Mouse (Mus musculus) heart, postnatal 10 days (tissue): ENCODE measurements at regions not wholly inside any gene's neighbourhood (a gene's known extent, or its start where the extent isn't known, plus 50 kb on each side); places are given as distances from the start of the nearest gene placed in this dataset.

ENCODE experiments used
- DNase-seq, 2 experiments: peaks; one replicate each; pipeline ENCODE4 v3.0.0; 2021
- intact Hi-C: fragments of 180-260 bp; cut with DNase I; formaldehyde crosslinking; loops from one replicate; pipeline ENCODE4 v1.15.1; 2025

DNA sequence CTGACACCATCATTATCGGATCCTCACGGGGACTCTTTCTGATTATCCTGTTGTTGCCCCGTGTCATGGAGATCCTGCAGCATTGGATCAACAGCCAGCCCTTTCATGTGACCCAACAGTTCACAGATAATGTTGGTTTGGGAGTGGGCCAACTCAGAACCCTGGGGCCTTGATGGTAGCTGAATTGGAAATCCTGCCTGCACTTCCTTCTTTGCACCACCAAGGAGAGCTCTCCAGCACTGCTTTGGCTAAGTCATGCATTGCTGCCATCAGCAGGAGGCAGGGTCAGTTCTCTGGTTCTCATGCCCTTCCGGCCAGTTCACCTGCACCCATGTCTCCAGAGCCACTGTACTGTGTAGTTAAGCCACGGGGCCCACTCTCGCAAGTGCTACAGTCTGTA, 225.6 kb downstream of the Fam173b start:
- DNase-seq = peak; percentile 6 to 12
- intact Hi-C loops = no loop called here

DNA sequence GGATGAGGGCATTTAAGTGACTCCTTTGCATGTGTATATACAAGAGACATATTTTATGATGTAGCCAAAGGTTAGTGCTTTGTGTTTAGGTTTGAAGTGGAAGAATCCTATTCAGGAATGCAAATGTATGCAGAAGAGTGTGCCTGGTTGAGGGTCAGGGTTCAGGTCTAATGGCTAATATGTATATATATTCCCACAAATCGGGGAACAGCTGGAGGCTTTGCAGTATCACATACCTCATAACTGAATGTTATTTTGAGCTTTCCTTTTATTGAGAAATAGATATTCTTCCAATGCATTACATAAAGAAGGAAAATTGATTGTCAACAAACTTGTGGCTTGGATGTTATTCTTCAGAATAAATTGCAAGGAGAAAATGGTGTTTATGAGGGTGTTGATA, 239.9 kb downstream of the Fam173b start:
- no peak for DNase-seq
- intact Hi-C loops = no loop called here

DNA sequence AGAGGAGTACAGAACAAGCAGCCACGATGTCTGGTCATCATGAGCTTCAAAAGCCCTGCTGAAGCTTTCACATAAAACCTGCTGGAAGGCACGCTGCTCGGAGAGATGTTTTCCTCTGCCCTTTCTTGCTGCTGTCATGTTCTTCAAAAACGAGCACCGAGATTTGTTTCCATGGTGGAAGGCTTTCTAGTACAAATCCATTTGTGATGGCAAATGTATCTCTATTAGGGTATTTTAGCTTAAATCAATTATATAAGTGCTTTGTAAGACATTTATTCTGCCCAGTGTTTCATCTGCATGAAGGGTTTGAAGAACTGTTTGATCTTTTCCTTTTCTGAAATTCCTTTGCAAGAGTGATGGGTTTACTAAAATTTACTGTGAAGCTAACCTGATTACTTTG, 253.1 kb downstream of the Fam173b start:
- intact Hi-C loops = no loop called here
- DNase-seq = no peak

DNA sequence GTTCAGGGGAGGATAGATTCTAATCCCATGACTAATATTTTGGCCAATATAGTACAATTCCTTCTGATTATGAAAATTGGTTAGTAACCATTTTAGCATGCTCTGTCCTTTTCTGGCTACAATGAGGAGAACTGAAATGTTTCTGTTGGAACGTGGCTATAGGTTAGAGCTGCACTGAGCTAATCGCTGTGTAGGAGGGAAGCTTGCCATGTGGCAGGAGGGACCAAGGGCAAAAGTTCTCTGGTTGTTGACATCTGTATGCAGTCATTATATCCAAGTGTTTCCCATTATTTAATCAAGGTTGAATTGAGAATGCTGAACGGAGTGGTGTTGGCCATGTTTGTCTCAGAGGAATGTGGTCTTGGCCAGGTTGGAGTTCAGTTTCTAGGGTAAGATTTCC, 253.5 kb downstream of the Fam173b start:
- intact Hi-C loops = no loop called here
- DNase-seq = no peak

DNA sequence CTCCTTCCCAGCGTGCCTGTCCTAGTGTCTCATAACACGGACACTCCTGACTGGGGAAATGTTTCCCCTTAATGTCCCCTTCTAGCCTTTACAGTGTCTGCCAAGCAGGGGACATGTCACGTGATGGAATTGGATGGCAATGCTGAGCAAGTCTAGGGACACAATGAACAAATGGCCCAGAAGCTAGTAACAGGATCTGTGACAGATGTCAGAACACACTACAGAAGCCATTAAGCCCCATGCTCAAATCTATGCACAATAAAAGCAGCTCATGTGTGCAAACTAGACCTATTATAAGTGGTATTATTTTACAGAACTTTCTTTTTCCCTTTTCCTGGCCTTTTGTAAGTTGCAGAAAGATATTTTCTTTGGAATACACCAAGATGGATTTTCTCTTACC, 267.4 kb downstream of the Fam173b start:
- intact Hi-C loops = no loop called here
- no peak for DNase-seq

DNA sequence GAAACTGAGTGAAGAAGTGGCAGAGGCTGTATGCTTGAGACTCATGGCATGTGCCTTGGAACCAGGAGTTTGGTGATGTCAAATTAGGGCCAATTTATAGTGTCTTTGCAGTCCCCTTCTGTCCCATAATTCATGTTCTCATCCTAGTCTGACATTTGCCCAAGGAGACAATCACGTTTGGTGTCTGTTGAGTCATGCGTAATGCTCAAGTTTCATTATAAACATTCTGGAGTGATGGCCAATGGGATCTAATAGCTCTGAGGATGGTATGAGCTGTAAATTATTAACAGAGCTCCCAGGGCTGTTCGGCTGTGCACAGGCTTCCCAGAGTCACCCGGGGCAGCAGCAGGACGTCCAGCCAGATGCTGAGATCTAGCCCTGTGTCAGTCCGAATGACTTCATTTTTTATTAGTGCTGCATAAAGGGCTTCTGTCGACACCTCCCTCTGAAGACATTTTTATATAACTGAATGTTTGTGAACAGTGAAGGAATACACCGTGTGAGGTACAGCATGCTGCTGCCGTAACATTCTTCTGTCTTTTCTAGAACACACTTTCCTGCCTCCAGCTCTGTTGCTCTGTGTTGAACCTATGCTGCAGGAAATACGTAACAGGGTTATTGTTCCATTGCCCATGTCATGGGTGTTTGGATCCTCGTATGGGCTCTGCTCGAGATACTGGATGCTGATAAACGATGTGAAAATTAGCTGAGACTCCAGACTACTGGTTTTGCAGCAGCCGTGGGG, 268.2 kb downstream of the Fam173b start:
- no peak for DNase-seq
- intact Hi-C loops = no loop called here

DNA sequence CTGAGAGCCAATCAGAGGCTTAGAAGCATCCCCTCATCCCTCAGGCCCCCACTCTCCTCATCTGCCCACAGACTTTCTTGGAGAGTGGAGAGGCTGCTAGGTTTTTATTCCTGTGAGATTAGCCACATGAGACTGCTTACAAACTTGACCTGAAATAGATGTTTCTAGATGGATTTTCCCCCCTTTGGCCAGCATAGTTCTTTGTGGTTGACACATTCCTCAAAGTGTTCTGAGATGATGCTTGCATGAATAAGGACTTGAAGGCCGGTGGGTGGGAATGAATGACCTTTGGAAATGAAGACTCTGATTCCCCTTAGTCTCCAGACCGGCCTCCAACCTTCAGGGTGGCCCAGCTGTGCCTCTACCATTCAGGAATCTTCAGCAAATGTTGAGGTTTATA, 273.8 kb downstream of the Fam173b start:
- intact Hi-C loops = no loop called here
- DNase-seq = no peak

DNA sequence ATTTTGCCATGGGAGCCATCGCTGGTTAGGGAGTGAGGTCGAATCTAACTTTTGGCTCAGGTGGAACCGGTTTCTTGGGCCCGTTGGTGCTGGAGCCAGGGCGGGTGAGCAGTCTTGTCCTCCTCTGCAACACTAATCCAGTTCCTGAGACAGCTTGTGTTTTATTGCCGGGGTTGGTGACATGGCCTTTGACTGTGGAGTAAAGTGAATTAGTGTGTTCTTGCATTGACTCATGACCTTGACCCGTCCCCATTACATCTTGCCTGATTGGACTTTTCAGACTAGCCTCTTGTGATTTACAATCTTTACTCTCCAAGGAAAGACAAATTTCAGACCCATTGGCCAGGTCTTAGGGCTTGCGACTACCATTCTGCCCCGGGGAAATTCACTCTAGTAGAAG, 278.8 kb downstream of the Fam173b start:
- DNase-seq = no peak
- intact Hi-C loops = no loop called here

DNA sequence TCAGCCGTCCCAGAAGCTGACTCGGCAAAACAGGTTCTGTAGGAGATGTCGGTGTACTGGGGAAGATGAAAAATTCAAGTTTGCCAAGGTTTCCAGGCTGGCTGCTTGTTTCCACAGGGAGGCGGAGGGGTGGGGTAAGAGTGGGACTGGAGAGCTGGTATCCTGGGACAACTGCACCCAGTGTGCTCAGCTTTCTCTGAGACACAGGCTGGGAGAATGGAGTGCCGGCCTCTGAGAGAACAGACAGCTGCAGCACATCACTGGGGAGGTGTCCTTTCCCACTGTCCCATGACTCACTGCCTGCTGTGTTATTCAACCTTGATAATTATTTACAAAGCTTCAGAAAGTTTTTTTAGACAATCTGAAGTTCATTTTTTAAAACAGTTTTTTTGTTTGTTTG, 280.7 kb downstream of the Fam173b start:
- intact Hi-C loops = no loop called here
- peak; percentile 35 to 43 for DNase-seq

DNA sequence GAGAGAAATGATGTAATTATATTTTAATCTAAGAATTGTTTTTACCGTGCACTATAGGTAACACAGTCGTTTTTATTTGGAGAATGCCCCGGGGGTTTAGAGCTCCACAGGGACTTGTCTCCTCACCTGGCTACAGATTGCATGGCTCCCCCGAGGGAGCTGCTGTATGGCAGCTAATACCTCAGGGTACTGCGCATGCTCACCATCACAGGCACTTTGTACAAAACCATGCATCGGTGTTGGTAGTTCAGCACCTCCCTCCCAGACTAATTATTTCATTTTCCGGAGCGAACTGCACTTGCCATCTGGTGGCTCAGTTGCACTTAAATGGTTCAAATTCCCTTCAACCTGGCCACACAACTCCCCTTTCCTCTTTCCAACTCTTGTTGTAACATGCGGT, 281.9 kb downstream of the Fam173b start:
- intact Hi-C loops = no loop called here
- DNase-seq = no peak

DNA sequence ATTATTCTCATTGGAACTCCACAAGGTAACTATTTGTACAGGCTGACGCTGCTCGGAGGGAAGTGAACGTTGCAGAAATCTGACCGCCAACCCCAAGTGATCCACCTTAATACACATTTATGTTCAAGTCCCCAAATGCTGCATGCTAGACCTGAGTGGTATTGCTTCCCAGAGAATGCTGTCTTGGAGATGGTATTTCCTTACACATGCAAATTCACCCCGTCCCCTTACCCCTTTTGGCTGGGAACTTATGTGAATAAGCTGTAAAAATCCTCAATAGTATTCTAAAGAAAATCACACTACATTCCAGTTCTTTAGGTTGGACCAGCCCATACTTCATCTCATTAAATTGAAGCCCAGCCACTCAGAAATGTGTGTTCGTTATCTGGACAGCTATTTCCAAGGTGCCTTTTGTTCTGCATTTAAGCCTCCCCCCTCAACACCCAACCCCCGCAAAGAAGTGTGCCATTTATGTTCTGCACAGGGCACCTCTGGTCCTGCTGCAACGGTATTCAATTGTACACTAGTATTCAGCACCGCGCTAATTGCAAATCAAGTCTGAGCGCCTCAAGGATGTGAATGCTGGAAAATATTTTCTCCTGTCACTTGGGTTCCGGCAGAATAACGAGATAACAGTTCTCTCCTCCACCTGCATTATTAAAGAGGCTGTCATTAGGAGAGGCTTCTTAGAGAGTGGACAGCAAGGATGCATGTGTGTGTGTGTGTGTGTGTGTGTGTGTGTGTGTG, 278.0 kb upstream of the Tas2r119 start:
- DNase-seq = no peak
- intact Hi-C loops = no loop called here

DNA sequence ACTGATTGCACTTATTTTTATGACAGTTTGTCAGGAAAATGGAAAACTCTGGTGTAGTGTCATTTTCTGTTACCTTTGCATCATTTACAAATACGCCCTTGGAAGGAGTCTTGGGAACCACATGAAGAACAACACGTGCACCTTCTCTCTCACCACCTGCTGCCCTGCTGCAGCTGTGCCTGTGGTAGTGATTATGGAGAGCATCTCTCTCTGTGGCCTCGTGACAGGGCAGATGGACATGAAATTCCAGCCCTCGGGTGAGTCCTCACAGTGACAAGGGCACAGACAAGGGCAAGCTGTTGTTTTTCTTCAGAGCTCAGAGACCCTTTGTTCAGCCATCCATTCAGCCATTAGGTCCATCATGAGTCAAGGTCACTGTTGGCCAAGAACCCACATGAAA, 276.8 kb upstream of the Tas2r119 start:
- DNase-seq = no peak
- intact Hi-C loops = no loop called here

DNA sequence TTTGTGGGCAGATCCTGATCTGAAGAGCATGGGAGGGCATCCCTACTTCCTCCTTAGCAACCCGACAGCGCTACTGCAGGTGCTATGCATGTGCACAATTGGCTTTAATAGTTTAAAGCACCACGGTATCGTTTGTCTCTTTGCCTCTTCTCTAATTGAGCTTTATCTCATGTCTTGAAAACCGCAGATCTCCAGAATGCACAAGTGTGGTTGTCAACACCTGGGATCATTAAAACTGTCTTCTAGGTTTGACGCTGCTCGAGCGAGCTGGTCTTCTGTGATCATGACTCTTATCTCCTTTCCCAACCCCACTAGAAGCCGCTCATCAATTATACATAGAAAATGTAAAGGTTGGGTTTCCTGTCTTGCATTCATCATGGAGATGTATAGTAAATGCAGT, 268.7 kb upstream of the Tas2r119 start:
- DNase-seq = no peak
- intact Hi-C loops = no loop called here

DNA sequence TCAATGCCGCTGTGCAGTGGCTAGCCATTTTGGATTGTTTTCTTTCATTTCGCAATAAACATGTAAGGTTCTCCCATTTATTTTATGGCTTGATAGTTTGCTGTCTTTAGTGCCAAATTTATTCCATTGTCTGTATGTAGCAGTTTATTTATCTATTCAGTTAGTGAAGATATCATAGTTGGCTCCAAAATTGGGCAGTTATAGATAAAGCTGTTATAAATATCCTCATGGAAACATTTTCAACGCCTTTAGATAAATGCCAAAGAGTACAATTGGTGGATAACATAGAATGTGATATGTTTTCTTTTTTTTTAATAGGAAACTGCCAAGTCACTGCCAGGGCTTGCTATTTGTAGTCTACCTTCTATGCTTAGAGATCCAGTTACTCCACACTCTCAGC, 265.1 kb upstream of the Tas2r119 start:
- DNase-seq = no peak
- intact Hi-C loops = no loop called here

DNA sequence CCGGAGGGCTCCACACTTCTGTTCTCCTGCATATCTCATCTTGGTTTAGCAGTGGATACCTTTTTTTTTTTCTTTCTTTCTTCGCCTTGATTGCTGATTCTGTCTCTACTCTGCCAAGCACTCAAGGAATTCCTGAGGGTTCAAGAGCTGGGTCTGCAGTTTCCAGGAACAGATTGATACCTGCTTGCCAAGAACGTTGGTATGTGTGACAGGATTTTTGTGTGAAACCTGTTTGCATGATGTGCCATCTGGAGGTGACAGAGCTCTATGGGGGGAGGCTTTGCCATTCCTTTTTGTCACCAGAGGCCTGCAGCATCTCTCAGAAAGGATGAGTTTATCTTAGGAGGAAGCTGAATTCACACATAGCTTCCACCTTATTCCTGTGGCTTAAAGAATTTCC, 255.6 kb upstream of the Tas2r119 start:
- intact Hi-C loops = no loop called here
- peak; percentile 21 to 31 for DNase-seq

DNA sequence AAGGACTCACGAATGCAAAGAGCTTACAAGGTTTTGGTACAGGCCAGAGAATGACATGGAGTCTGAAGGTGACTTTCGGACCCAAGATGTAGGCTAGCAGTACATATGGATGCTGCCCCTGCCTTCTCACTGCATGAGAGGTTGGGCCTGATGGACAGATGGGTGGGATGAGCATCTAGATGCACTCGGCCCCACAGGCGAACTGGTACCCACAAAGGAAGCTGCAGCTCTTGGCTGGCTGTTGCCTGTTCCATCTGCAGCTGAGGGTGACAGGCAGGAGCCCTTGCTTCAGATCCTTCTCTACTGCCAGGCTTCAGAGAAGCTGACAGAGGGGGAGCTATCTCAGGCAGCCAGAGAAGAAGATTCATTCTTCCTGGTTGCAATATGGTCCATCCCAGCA, 216.8 kb upstream of the Tas2r119 start:
- DNase-seq = no peak
- intact Hi-C loops = no loop called here

DNA sequence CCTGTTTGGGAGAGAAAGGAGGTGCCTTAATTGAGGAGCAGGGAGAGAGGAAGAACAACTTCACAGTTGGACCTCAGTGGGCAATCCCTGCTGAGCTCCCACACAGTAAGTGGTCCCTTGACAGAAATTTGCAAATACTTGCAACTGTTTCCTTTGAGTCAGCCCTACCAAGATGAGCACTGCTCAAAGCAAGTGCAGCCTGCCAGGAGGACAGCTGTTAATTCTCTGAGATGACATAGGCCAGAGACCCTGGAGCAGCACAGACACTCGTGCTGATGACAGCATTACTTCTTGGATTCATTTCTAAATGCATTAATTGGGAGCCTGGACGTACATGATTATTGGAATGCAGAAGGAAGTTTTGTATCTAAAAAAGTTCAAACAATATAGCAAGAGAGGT, 215.1 kb upstream of the Tas2r119 start:
- peak; percentile 68 to 76 for DNase-seq
- intact Hi-C loops = no loop called here

DNA sequence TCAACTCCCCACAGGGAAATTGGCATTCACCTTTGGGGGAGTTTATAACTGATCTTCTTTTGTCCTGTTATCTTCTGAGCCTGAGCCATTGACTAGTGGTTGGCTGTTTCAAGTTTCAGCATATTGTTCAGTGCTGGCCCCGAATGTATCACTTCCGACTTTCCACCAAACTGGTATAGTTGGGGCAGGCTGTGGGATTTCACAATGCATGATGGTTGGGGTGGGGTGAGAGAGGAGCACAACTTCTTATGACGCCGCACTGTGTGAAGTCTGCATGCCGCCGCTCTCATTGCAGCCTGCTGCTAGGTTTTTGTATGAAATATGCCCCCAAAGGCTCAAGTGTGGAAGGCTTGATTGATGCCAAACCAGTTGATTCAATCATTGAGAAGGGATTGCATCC, 212.2 kb upstream of the Tas2r119 start:
- intact Hi-C loops = no loop called here
- DNase-seq = no peak

DNA sequence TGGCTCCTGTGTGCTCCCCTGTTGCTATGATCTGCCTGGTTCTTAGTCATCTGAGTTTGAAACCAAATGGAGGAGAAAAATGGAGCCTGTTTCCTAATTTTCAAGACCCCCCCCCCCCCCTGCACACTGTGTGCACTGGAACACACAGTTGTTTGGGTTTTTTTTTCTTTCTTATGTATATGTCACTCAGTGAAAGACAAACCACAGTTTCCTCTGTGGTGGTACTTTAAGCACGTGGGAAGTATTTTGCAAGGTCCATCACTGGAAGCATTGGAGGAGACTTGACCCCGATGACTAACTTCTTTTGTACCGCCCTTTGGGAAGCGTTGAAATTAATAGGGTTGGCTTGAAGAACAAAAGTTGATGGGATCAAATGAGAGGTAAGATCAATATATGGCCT, 211.5 kb upstream of the Tas2r119 start:
- DNase-seq = no peak
- intact Hi-C loops = no loop called here

DNA sequence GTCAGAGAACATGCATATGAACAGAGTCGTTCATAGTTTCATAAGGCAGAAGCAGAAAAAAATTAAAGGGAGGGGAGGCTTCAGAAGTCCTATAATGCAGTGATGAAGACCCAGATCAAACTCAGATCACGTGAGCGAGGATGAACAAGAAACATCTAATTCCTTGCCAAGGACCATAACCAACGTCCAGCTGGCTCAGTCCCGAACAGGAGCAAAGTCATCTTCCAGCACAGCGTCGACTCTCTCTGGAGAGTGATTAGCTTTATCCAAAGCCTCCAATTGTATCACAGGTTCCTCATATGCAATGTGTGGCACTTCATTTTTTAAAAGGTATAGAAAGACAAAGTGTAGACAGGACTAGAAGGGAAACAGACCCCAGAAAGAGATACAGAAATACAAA, 204.2 kb upstream of the Tas2r119 start:
- no peak for DNase-seq
- intact Hi-C loops = no loop called here

DNA sequence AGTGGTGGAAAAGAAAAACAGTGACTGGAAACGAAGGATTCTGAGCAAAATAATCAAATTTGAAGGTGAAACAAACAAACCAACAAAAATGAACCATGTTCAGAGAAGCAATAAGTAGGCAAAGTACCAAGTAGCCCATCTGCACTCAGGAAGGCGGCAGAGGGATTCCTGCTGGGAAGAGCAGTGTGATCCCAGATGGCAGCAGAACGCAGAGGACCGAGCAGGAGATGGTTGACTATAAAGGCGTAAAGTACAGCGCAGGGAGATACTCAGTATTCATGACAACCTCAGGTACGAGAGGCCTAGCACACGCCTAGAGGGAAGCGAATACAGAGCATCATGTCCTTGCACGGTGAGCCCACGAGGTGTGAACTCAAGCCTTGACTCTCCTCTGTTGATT, 203.2 kb upstream of the Tas2r119 start:
- DNase-seq = no peak
- intact Hi-C loops = no loop called here

DNA sequence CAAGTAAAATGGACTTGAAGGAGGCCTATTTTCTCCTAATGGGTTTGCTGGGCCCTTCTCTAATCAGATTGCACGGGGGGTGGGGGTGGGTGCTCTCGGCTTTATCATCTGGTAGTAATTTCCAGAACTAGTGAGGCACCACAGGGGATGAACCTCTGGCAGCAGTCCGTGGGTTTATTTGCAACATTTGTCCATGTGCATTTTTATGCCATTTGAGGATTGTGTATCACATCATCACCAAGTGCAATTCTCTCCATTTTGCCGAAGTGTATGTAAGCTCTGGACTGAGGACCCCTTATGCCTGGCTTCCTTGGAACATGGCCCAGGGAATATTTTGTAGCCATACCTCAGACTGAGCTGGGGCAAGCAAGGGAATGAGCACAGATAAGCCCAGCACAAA, 200.6 kb upstream of the Tas2r119 start:
- intact Hi-C loops = no loop called here
- no peak for DNase-seq

DNA sequence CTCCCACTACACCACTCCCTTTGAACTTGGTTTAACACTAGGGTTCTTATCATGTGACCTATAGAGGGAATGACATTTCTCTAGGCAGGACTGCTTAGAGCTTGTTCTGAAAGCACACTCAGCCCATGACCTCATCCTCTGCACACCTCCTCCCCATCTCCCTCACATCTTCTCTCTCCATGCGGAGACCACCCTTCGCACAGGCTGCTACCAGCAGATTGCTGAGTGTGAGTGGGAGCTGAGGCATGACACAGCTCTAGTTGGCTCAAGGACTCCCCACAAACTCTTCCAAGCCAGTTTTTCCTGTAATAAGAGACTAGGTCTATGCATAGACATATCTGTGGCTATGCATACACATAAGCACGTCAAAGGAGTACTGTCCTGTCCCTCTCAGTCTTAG, 199.5 kb upstream of the Tas2r119 start:
- DNase-seq = no peak
- intact Hi-C loops = no loop called here
